ENCODE assay signal across 26 mouse cellular contexts in the genomic region with DNA sequence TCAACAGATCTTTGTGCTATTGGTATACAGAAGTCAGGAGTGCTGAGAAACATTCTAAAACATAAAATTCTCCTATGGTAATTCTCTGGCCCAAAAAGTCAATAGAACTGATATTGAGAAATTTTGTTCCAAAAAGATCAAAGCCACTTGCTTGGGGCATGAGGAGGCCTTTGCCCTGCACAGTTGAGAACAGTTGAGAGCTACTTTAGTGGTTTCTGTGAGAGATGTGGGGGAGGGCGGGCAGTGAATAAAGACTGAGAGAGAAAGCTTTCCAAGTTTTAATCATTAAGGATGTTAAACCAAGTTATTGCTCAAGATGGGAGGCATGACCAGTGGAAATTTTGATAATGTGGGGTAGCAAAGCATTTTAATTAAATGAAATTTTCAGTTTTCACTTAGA. TPM values are rescaled to one million over a fixed set of nuclear protein-coding genes. Genes with fewer than 3 reads are reported as not detected.
DNase-seq lines count a peak whose midpoint lies in the region; ATAC-seq and TF ChIP-seq lines count a peak whose summit lies in the region.
"Had no signal": no experiment of that assay in that cellular context is flagged by ENCODE, and none has a peak within 500 bp of the region (broad histone marks: within the 10 kb centered on the region; RNA-seq: fewer than 3 reads in every experiment).

No protein-coding gene starts in this region.

- no peak overlapping the region for H3K9ac ChIP-seq in liver, embryonic 16.5 days (ENCODE audit: low read depth, low read length)
- no peak overlapping the region for H3K9ac ChIP-seq in liver, embryonic 11.5 days (ENCODE audit: low read depth, low read length)
- H3K9ac ChIP-seq in lung, postnatal 0 days (replicated peaks; ENCODE audit: low read depth) = no peak overlapping the region
- H3K9ac ChIP-seq: heart, embryonic 15.5 days; intestine, embryonic 15.5 days; midbrain, embryonic 13.5 days; neural tube, embryonic 13.5 days had no signal

- no peak overlapping the region for H3K4me3 ChIP-seq in liver, embryonic 16.5 days (ENCODE audit: low read depth, low read length)
- no peak overlapping the region for H3K4me3 ChIP-seq in liver, embryonic 11.5 days (ENCODE audit: low read depth, low read length)
- no peak overlapping the region for H3K4me3 ChIP-seq in lung, adult 2 months (replicated peaks; ENCODE audit: extremely low read depth, low read depth, low read length)
- H3K4me3 ChIP-seq in lung, postnatal 0 days (ENCODE audit: low read depth, low read length) = no peak overlapping the region
- H3K4me3 ChIP-seq: heart, embryonic 10.5 days; heart, embryonic 15.5 days; intestine, embryonic 15.5 days; left cerebral cortex, adult 2 months; midbrain, embryonic 13.5 days; neural tube, embryonic 13.5 days had no signal

- peak; percentile 53 for ATAC-seq in liver, embryonic 16.5 days (ENCODE audit: low read depth)
- no peak for ATAC-seq in liver, embryonic 11.5 days (replicated peaks; ENCODE audit: low FRiP score)
- peak; percentile 89 for ATAC-seq in lung, postnatal 0 days
- ATAC-seq: forebrain, embryonic 14.5 days; hindbrain, postnatal 0 days; intestine, embryonic 15.5 days; midbrain, embryonic 13.5 days had no signal

- WGBS in liver, embryonic 16.5 days (ENCODE audit: insufficient replicate concordance) = 52% methylated on average over 1 of the region's 1 CpGs
- WGBS in liver, embryonic 11.5 days = 94% methylated on average over 1 of the region's 1 CpGs
- 51% methylated on average over 1 of the region's 1 CpGs for WGBS in lung, adult 2 months
- WGBS in lung, postnatal 0 days = 65% methylated on average over 1 of the region's 1 CpGs

- no peaks in the 10 kb centered on the region for H3K27me3 ChIP-seq in liver, embryonic 16.5 days (ENCODE audit: control insufficient read depth, insufficient read depth, low read depth, low read length)
- no peaks in the 10 kb centered on the region for H3K27me3 ChIP-seq in liver, embryonic 11.5 days (replicated peaks; ENCODE audit: control insufficient read depth, insufficient read depth, low read length)
- H3K27me3 ChIP-seq in lung, postnatal 0 days (replicated peaks; ENCODE audit: insufficient read depth, low read length) = no peaks in the 10 kb centered on the region
- H3K27me3 ChIP-seq: heart, embryonic 15.5 days; intestine, embryonic 15.5 days; midbrain, embryonic 13.5 days; neural tube, embryonic 13.5 days had no signal

- no peak overlapping the region for H3K4me2 ChIP-seq in liver, embryonic 16.5 days (ENCODE audit: low read depth, low read length)
- H3K4me2 ChIP-seq in liver, embryonic 11.5 days = no peak overlapping the region
- no peak overlapping the region for H3K4me2 ChIP-seq in lung, postnatal 0 days (replicated peaks; ENCODE audit: low read depth, low read length)
- H3K4me2 ChIP-seq: heart, embryonic 15.5 days; intestine, embryonic 15.5 days; midbrain, embryonic 13.5 days; neural tube, embryonic 13.5 days had no signal

- no peak for TF ChIP-seq POLR2A in lung, adult 2 months (IDR thresholded peaks at IDR 0.05; ENCODE audit: borderline replicate concordance, extremely low read depth, low read depth, low read length)

- no peak overlapping the region for H3K27ac ChIP-seq in liver, embryonic 16.5 days (ENCODE audit: low read length)
- no peak overlapping the region for H3K27ac ChIP-seq in liver, embryonic 11.5 days (ENCODE audit: low read depth, low read length)
- H3K27ac ChIP-seq in lung, postnatal 0 days (ENCODE audit: low read length) = peak overlapping the region; percentile 76; the same call in 1 of the 2 replicates
- H3K27ac ChIP-seq: heart, embryonic 10.5 days; heart, embryonic 15.5 days; hindbrain, postnatal 0 days; intestine, embryonic 15.5 days; kidney, postnatal 0 days; left cerebral cortex, adult 2 months; macrophage; midbrain, embryonic 13.5 days; neural tube, embryonic 13.5 days had no signal

- no peak for TF ChIP-seq CTCF in lung, adult 2 months (IDR thresholded peaks at IDR 0.05; ENCODE audit: insufficient read depth, low read length)
- no peak for TF ChIP-seq CTCF in lung, postnatal 0 days (IDR thresholded peaks at IDR 0.05)

- DNase-seq in liver, embryonic 11.5 days (ENCODE audit: low spot score) = no peak
- DNase-seq in lung, adult 2 months = peak; percentile 35
- DNase-seq in lung, postnatal 0 days (ENCODE audit: low spot score) = peak; percentile 91
- DNase-seq in lung, postnatal 4 days = peak; percentile 44 to 70
- DNase-seq in heart, adult 8-10 months (ENCODE audit: low spot score) = no peak
- no peak for DNase-seq in layer of hippocampus, adult 9-10 months (ENCODE audit: low spot score)
- DNase-seq: adrenal gland, postnatal 10 days; cerebellum, adult 8-10 months; cerebellum, postnatal 36 days; gastrocnemius, postnatal 14 days; kidney, adult 2 months; retina, postnatal 1 day; right cerebral cortex, postnatal 25 days; spleen, adult 18-20 months; thymus, postnatal 14 days had no signal

- no peaks in the 10 kb centered on the region for H3K9me3 ChIP-seq in liver, embryonic 16.5 days (replicated peaks; ENCODE audit: control insufficient read depth, low read length)
- no peaks in the 10 kb centered on the region for H3K9me3 ChIP-seq in liver, embryonic 11.5 days (ENCODE audit: control insufficient read depth, low read length)
- H3K9me3 ChIP-seq in lung, postnatal 0 days (ENCODE audit: low read length) = no peaks in the 10 kb centered on the region
- H3K9me3 ChIP-seq: heart, embryonic 10.5 days; heart, embryonic 15.5 days; intestine, embryonic 15.5 days; midbrain, embryonic 13.5 days; neural tube, embryonic 13.5 days had no signal

- peak; percentile 70 for TF ChIP-seq EP300 in lung, postnatal 0 days (IDR thresholded peaks at IDR 0.05)

- no peaks in the 10 kb centered on the region for H3K36me3 ChIP-seq in liver, embryonic 16.5 days (ENCODE audit: control insufficient read depth, insufficient read depth)
- H3K36me3 ChIP-seq in liver, embryonic 11.5 days (ENCODE audit: control insufficient read depth, insufficient read depth, low read length) = no peaks in the 10 kb centered on the region
- H3K36me3 ChIP-seq in lung, postnatal 0 days (ENCODE audit: insufficient read depth, low read length) = no peaks in the 10 kb centered on the region
- H3K36me3 ChIP-seq: heart, embryonic 10.5 days; heart, embryonic 15.5 days; intestine, embryonic 15.5 days; midbrain, embryonic 13.5 days; neural tube, embryonic 13.5 days had no signal

- peaks cover 2% of the 10 kb centered on the region; the same call in 1 of the 2 replicates for H3K4me1 ChIP-seq in liver, embryonic 16.5 days (ENCODE audit: control insufficient read depth, low read depth, low read length)
- H3K4me1 ChIP-seq in liver, embryonic 11.5 days (replicated peaks; ENCODE audit: control insufficient read depth, insufficient read depth, low read length) = no peaks in the 10 kb centered on the region
- peaks cover 5% of the 10 kb centered on the region for H3K4me1 ChIP-seq in lung, adult 2 months (ENCODE audit: control insufficient read depth, insufficient read depth, low read length)
- no peaks in the 10 kb centered on the region for H3K4me1 ChIP-seq in lung, postnatal 0 days (ENCODE audit: insufficient read depth, low read depth, low read length)
- H3K4me1 ChIP-seq: intestine, embryonic 15.5 days had no signal

RNA-seq across cellular contexts. Expression of a gene that starts 2.0 kb away (rescaled TPM):
- polyA plus RNA-seq in liver, embryonic 16.5 days (2015; fragmentation: Nextera tagmentation; extraction: Ambion mirVana) = 4.4 and 4.9 TPM in 2 replicates
- polyA plus RNA-seq in liver, embryonic 11.5 days (2014; fragmentation: Nextera tagmentation; extraction: Ambion mirVana) = 9.1 and 9.3 TPM in 2 replicates
- 4.9 and 6.4 TPM in 2 replicates for polyA plus RNA-seq in lung, adult 2 months (2012; rRNA removed)
- polyA plus RNA-seq in lung, postnatal 0 days (2015; fragmentation: Nextera tagmentation; extraction: Ambion mirVana) = 38.7 and 58.1 TPM in 2 replicates
- 10 to 100 TPM in 3 of 4 experiments, 1 to 10 TPM in 1; 9.6 to 15.5 (median 14.7) TPM for total RNA-seq in heart, adult 8-10 months (2022)

Comparison
In these comparisons a context has a peak if more than half of its experiments do, and no peak if none do; other contexts are left out.
1. DNase-seq: peak in lung, adult 2 months (single experiment), lung, postnatal 0 days (single experiment) and lung, postnatal 4 days (2 of 2); none in liver, embryonic 11.5 days (single experiment), heart, adult 8-10 months (single experiment) and layer of hippocampus, adult 9-10 months (single experiment).